Mouse (Mus musculus): ENCODE data around the gene Kctd7.

GRCm38 (mm10) chr5:130136597-130136996 is 8.1 kb upstream of the Kctd7 start:
- TF ChIP-seq EP300 (optimal IDR thresholded peaks at IDR 0.05) (no peak), CTCF (IDR thresholded peaks at IDR 0.05; ENCODE audit: low read depth) (no peak)
